Mouse (Mus musculus) left cerebral cortex, adult 9 months (tissue): ENCODE measurements at regions not wholly inside any gene's neighbourhood (a gene's known extent, or its start where the extent isn't known, plus 50 kb on each side); places are given as distances from the start of the nearest gene placed in this dataset.
A peak's percentile ranks its signal among the peaks of the same experiment; 100 is the strongest.

Source experiments
- DNase-seq, 2 experiments: peaks; one replicate each; pipeline ENCODE4 v3.0.0; 2022; ENCODE audit warnings: low spot score in 2 of 2

DNA sequence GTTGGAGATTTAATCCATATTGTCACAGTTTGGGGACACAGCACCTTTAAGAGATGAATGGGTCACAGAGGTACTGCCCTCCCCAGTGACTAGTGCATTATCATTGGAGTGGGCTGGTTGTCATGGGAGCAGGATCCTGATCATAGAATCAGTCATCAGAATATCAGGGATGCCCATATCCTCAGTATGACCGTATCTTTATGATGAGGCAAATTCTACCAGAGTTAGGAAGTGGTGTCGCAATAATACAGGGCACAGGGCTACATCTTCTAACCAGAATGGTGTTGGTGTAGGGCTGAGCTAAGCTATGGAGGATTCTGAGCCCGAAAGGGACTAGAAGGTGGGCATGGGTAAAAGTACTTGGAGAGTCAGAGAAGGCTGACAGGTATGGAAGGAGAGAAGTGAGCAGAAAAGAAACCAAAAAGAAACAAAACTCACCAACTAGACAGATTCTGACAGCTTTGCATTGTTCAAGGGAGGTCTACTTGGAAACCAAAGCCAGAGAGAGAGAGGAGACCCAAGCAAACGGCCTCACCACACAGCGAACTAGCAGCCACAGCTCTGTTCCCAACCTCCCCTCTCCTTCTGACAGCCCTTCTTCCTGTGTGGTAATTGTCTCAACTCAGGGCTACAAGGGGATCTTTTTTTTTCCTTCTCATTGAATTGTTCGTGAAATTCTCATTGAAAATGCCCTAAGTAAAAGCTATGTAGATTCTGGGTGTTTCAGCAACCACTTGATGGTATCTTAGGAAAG, 129.2 kb downstream of the Lrrc30 start:
- DNase-seq, result no peak

DNA sequence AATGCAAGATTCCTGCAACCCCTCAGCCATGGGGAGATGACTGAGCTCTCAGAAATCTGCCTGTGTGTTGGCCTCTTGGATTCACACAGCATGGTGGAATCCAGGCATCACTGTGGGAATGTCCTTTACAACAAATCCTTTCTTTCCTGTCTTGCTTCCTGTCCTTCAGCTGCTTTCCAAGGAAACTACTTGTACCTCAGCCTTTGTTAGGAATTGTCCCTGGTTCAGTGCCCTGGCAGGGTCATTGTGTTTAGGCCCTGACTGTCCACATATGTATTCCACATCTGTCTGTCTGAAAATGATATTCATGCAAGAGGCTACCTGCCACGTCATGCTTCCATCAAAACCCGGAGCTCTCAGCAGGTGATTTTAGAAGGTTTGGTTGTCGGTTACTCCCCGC, 129.9 kb downstream of the Lrrc30 start:
- DNase-seq, result no peak

DNA sequence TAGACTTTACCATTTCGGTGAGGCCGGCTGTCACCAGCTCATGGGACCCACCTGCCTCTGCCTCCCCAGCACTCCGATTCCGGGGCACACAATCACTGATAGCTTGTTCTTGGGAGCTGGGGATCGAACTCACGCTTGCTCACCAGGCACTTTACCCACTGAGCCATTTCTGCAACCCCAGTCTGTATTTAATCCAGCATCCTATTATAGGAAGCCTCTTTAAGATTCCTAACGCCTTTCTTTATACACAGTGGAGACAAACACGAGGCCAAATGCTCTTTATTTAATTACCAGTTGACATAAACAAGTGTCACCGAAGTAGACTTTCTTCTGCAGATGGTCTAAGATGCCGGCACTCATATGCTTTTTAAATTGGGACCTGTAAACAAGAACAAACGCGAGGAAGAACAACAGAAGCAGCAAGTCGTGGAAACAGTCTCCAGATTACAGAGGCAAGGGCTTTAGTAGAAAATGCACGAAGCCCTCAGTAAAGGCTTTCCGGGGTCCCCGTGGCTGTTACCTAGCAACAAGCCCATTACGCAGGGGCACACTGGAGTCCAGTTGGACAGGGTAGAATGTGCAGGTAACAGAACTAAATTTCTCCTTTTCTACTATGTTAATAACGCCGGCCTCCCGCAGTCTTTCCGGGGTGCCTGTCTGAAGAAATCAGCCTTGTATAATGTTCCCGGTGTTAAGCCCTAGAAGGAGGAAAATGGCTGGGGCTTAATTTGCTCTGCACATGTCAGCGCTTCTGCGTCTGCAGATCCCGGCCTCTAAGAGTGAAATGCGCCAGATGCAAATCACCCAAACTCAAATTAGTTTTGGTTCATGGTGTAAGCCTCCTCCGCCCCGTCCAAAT, 132.5 kb downstream of the Lrrc30 start:
- peak in 1 of 2 experiments; percentile 4 for DNase-seq

DNA sequence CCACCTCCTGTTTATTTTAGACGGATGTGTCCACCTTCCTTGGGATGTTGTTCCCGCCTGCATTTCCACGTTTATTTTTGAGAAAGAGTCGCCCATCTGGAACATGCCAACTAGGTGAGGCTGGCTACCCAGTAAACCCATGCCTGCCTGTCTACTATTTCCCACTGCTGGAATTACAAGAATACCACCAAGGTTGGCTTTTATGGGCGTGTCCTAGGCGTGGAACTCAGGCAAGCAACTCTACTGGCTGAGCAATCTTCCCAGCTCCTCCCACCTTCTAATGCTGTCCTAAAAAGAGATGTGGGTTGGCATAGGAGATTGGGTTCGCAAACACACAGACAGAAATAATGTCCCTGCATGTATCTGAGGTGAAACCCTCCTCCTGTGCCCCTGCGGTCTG, 135.1 kb downstream of the Lrrc30 start:
- no peak for DNase-seq

DNA sequence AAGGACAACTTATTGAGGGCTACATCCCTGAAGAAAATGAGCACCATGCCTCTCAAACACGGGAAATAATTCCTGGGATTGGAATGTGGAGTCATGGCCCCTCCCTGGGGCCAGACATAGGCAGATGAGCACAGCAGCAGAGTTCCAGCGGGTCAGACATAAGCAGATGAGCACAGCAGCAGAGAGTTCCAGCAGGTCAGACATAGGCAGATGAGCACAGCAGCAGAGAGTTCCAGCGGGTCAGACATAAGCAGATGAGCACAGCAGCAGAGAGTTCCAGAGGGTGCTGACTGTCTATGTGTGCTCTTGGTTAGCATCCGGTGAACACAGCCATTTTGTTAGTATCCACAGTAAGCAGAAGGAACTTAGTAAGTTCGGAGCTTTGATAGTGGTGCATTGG, 126.2 kb upstream of the Ptprm start:
- no peak for DNase-seq

DNA sequence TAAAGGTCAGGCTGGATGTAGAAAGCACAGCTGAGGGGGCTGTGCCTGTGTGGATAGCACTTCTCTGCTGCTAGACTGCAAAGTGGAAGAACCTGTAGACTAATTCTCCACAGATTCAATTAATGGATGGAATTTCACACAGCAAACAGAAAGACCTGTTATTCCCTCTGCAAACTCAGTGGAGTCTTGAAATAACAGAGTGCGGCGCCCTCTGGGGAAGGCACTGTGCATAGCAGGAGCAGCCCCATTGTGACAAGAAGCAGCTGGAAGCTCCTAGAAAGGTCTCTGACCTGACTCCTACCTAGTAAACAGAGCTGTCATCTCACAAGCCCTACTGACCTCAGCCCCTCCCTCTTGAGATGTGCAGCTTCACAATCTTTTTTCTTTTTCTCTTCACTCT, 118.9 kb upstream of the Ptprm start:
- peak in 1 of 2 experiments; percentile 72 for DNase-seq

DNA sequence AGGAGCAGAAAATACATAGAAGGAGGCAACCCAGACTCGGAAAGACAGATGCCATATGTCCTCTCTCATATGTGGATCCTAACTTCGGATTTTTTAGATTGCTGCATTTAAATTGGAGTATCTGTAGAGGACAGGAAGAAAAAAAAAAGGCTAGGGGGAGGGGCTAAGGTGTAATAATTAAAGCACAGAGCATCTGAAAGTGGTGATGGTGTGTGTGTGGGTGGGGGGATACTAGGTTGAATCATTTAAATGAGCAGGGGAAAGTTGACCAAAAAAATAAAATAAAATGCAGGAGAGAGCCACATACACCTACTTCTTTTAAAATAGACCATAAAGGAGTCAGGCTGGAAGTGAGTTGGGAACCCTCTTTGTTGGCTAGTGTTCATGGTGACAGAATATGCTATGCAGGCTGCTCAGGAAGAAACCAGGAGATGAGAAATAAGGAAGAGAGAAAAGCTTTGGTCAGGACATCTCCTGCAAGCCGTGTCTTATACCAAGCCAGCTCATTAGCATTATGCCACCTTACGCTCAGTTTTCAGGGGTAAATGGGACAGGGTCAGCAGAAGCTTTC, 104.7 kb upstream of the Ptprm start:
- DNase-seq, result no peak

DNA sequence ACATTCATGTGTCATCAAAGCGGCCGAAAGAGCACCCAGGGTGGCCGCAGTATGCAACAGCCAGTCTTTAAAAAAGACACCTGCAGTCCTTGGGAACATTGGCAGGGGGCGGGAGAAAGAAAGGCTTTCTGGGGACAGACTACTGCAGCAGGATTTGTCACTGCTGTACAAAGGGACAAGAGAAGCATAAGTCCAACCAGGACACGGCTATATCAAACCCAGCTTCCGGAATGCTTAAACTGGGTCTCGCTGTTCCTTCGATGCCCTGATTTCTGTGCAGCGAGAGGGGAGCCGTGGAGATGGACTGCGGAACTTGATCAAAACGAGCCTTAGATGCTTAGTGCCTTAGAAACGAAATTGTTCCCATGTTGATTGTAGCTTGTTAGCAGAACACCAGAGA, 97.7 kb upstream of the Ptprm start:
- DNase-seq, result no peak

DNA sequence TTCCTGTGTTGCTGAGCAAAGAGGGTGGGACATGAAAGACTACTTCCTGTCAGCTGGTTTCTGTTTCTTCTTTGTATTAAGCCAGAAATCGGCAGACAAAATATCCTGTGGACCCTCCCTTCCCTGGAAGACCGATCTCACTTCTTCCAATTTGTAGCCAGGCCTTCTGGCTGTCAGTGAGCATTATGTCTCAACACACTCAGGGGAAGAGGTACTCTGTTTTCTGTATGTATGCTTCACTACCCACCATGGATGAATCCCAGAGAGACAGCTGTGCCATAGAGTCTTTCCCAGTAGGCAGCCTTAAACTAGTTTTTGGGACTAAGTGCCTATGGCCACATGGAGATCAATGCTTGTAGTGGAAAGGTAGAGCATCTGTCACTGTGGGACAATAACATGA, 96.8 kb upstream of the Ptprm start:
- no peak for DNase-seq

DNA sequence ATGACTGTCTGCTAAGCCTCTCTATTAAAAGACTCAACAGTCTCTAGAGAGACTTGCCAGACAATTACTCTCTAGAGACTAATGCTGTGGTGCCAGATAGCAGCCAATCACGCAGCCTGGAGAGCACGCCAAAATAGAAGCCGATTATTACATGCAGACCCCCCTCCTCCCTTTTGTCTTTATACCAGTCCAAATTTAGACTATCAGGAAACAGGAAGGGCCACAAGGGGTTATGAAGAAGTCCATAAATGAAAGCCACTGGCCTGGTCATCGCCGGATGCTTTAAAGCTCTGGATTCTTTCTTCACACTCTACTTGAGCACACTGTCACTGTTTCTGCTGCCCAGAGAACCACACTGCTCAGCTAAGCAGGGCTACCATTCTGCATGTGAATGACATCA, 95.8 kb upstream of the Ptprm start:
- DNase-seq, result no peak

DNA sequence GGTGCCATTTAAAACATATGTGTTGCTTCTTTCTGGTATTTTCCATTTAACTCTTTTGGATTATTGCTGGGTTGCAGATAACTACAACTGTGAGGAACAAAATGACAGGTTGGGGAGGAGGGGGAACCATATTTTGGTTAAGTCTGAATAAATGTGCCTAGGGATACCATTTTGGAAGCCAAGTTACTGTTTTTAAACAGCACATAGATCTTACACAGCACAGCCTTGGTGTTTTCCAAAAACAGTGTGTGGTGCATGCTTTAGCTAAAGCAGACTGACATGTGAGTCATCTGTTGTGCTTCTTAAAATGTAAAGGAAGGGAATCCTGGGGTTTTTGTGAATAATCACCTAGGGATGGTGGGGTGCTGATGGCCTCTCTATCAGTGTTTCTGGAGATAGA, 91.7 kb upstream of the Ptprm start:
- DNase-seq, result no peak

DNA sequence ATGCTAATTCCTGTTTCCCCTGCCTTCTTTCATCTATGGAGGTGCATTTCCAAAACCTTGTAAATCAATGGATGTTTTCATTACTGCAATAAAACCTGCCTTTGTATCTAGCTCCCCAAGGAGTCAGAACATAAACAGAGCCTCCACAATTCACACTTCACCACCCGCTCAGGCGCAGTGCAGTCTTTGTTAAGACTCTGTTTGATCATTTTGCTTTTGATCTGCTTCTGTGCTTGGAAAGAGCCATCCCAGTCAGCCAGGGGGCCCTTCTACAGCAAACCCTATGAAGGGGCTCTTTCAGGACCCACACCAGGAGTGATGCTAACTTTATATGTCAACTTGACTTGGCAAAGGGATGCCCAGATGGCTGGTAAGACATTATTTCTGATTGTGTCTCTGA, 86.7 kb upstream of the Ptprm start:
- no peak for DNase-seq

DNA sequence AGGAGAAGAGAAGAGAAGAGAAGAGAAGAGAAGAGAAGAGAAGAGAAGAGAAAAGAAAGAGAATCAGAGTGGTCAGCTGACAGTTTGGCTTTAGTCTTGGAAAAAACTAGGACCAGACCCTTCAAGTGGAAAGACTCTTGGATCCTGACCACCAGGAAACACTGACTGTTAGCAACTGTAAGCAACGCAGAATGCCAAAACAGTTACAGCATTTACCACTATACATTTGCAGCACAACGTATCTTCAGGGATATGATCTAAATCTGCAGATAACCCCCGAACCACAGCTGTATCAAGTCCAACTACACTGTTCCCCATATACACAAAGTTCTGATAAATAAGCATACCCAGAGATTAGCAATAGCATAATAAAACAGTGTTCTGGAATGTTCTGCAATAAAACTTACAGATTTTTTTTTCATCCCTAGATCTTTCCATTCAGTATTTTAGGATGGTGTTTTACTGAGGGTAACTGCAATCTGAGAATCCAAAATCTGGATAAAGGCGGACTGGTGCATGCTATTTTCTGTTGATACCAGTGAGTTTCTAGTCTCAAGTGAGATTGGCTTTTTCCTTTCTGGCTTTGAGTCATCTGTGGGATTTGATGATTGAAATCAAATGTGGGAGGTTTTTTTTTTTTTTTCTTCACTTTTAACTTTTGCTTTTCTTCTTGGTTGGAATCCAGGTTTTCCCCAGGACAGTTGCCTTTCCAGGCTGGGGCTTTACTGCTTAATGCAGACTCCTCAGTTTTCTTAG, 65.9 kb upstream of the Ptprm start:
- DNase-seq, result no peak

DNA sequence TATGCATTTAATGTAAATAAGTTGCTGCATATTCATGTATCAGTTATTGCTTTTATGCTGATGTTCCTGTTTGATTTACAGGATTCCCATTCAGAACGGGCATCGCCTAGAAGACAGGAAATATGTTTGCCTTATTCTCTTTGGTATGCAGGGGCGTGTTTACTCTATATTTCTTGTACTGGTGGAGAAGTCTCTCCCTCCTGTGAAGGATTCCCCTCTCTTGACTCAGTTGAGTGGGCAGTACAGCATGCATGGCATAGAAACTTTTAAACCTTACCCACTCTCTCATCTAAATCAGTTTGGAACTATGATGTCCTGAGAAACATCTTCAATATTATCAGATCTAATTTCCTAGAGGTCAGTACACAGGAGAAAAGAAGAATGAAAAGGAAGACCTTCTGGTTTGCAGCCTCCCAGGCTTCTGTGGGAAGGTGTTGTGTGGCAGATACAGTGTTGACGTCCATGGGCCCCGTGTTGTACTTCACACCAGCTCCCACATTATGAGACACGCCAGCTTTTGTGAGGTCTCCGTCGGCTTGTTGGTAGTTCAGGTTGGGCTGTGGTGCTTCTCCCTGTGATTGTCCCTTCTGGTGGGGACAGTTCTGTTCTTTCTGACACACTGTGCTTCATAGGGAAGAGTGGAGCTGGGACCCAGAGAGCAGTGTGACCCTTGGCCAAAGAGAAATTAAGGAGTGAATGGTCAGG, 58.4 kb upstream of the Ptprm start:
- peak in 1 of 2 experiments; percentile 3 for DNase-seq

DNA sequence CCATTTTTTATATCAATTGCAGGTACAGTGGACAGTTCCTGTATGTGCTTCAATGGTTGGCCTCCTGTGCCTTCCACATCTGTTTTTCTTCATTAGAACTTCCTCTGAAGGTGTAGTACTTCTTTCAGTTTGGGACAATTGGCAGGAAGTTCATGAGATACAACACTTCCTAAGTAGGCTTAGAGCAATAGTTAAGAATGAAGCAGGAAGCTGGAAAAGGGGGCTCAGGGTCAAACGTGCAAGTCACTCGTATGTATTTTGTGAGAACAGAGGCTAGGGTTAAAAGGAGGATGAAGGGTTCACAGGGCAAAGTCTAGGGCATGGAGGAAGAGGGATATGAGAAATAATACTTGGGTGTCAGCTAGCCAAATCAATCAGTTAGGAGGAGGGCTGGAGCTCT, 55.7 kb upstream of the Ptprm start:
- no peak for DNase-seq

DNA sequence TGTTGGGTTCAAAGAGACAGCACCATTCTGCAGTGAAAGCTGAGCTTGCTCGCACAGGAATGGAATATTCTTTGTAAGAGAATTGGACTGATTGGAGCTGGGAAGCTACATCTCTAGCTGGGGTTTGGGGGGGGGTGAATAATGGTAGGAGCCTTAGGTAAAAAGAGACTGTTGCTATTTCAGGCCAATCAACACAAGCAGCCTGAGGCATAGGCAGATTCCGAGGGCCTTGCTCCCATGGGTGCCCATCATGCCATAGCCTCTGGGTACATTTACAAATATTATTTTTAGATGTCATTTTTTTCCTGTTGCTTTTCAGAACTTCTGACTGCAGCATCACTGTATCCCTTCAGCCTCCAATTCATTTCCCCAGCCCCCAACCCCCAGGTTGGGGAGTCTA, 51.7 kb upstream of the Ptprm start:
- no peak for DNase-seq
